Mouse (Mus musculus): Measurements from ENCODE around the gene Cd72.

Cd72 gene

GRCm38 (mm10) chr4:43401486-43401885, 52.9 kb downstream of the Cd72 start:
- DNase-seq (ENCODE audit: low spot score): no peak

GRCm38 (mm10) chr4:43400976-43401375, 53.5 kb downstream of the Cd72 start:
- DNase-seq (ENCODE audit: low spot score): peak; percentile 64

GRCm38 (mm10) chr4:43399391-43400131, 54.9 kb downstream of the Cd72 start:
- DNase-seq (ENCODE audit: low spot score): peak; percentile 45

GRCm38 (mm10) chr4:43398829-43399331, 55.5 kb downstream of the Cd72 start:
- DNase-seq (ENCODE audit: low spot score): peak; percentile 72

- peak; percentile 45 for DNase-seq (ENCODE audit: low spot score)
Measured at GRCm38 (mm10) chr4:43398014-43398413, 56.4 kb downstream of the Cd72 start.
